Mouse (Mus musculus): ENCODE results near the gene Dcun1d2.

DNA sequence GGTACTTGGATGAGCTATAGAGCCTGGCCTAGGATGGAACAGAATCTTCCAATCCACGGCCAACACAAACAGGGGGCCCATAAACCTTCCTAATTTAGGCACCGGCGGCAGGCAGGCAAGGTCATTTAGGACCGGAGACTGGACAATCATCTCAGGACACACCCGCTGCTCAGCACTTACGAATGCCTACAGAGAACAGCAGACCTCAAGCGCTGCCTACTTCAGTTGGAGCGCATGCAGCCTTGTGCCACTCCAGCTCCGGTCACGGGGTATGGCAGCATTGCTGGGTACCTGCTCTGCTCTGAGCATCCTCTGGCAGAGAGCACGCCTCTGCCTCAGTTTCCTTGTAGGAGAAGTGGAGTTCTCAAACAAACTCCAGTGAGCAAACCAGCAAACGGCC is 58.1 kb downstream of the Dcun1d2 start:
- TF ChIP-seq POLR2A (IDR thresholded peaks at IDR 0.05; ENCODE audit: low read depth, low read length): no peak
- no peak for TF ChIP-seq CTCF (IDR thresholded peaks at IDR 0.05; ENCODE audit: extremely low read depth, insufficient read length, insufficient replicate concordance, low read depth, low read length)
